Mouse (Mus musculus): ENCODE measurements around the gene Shcbp1l. TPM values are rescaled to one million over a fixed set of nuclear protein-coding genes. Genes with fewer than 3 reads are reported as not detected.

Shcbp1l gene
- total and polyA plus RNA-seq, 2 experiments from 2014 or later: 0.93 to 1.2 TPM

DNA sequence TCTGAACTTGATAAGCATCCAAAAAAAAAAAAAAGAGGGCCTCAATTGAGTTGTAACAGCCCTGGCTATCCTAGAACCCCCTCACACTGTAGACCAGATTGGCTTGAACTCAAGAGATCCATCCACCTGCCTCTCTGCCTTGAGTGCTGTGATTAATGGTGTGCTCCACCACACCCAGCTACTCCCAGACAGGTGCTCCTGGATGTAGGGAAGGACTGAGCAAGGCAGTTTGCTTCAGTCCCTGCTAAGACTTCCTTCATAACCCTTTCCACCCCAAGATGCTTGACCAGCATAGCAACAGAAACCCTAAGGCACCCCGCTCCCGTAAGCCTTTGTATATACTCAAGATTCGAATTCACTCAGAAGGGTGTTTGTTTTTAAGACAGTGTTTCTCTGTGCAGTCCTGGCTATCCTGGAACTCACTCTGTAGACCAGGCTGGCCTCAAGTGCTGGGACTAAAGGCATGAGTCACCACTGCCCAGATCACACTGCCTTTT lies 28.2 kb downstream of the Shcbp1l start:
- no peaks in the 10 kb centered on the region for H3K4me1 ChIP-seq (ENCODE audit: insufficient read depth, low read length)
- H3K36me3 ChIP-seq (ENCODE audit: insufficient read depth, low read length): peaks cover 18% of the 10 kb centered on the region
- ATAC-seq (ENCODE audit: low FRiP score): no peak
- 84% methylated on average over 3 of the region's 3 CpGs for WGBS
- H3K4me2 ChIP-seq (ENCODE audit: low read depth, low read length, poor library complexity, severe bottlenecking): no peak overlapping the region
- TF ChIP-seq CTCF (IDR thresholded peaks at IDR 0.05): no peak
- H3K4me3 ChIP-seq (ENCODE audit: low read depth, low read length): no peak overlapping the region
- H3K9ac ChIP-seq (replicated peaks; ENCODE audit: low read length, poor library complexity, severe bottlenecking): no peak overlapping the region
- DNase-seq (ENCODE audit: low spot score): no peak
- no peaks in the 10 kb centered on the region for H3K27me3 ChIP-seq (ENCODE audit: insufficient read depth, low read length)
- no peak overlapping the region for H3K27ac ChIP-seq (ENCODE audit: low read depth, low read length)
- H3K9me3 ChIP-seq (ENCODE audit: low read length): no peaks in the 10 kb centered on the region

DNA sequence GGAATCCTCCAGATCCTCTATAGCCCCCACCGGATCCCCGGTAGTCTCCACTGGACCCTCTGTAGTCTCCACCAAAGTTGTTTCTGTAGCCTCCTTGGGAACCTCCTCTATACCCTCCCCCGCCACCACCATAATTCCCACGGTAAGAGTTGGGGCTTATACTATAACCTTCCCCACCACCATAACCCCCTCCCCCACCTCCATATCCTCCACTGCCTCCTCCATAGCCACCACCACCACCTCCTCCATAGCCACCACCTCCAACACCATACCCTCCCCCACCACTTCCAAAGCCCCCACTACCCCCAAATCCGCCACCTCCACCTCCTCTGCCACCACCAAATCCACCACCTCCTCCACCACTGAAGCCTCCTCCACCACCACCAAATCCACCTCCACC lies 31.2 kb downstream of the Shcbp1l start:
- Histone ChIP-seq H3K4me3 (ENCODE audit: low read depth, low read length) (no peak overlapping the region), H3K4me1 (ENCODE audit: insufficient read depth, low read length) (no peaks in the 10 kb centered on the region), H3K27me3 (ENCODE audit: insufficient read depth, low read length) (no peaks in the 10 kb centered on the region), H3K4me2 (ENCODE audit: low read depth, low read length, poor library complexity, severe bottlenecking) (no peak overlapping the region), H3K36me3 (ENCODE audit: insufficient read depth, low read length) (peaks cover 36% of the 10 kb centered on the region), H3K27ac (ENCODE audit: low read depth, low read length) (no peak overlapping the region), H3K9me3 (ENCODE audit: low read length) (no peaks in the 10 kb centered on the region), H3K9ac (replicated peaks; ENCODE audit: low read length, poor library complexity, severe bottlenecking) (no peak overlapping the region)
- WGBS: 90% methylated on average over 5 of the region's 5 CpGs
- no peak for TF ChIP-seq CTCF (IDR thresholded peaks at IDR 0.05)
- DNase-seq (ENCODE audit: low spot score) (no peak), ATAC-seq (ENCODE audit: low FRiP score) (no peak)

DNA sequence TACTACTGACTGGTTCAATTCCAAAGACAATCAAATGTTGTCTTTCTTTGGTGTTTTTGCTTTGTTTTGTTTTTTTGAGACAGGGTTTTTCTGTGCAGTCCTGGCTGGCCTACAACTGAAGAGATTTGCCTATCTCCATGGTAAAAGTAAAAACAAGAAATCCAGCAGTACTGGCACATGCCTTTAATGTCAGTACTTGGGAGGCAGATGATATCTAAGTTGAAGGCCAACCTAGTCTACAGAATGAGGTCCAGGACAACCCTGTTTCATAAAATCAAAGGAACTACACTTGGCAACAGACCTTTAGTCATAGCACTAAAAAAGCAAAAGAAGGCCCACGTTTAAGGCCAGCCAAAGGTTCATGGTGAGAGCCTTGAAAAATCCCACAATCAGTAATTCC lies 36.8 kb downstream of the Shcbp1l start:
- H3K4me3 ChIP-seq (ENCODE audit: low read depth, low read length): no peak overlapping the region
- ATAC-seq (ENCODE audit: low FRiP score) (no peak), DNase-seq (ENCODE audit: low spot score) (no peak)
- no peak overlapping the region for H3K27ac ChIP-seq (ENCODE audit: low read depth, low read length)
- H3K4me1 ChIP-seq (ENCODE audit: insufficient read depth, low read length): no peaks in the 10 kb centered on the region
- no peak overlapping the region for H3K9ac ChIP-seq (replicated peaks; ENCODE audit: low read length, poor library complexity, severe bottlenecking)
- WGBS: 94% methylated on average over 1 of the region's 1 CpGs
- no peak overlapping the region for H3K4me2 ChIP-seq (ENCODE audit: low read depth, low read length, poor library complexity, severe bottlenecking)
- H3K9me3 ChIP-seq (ENCODE audit: low read length): no peaks in the 10 kb centered on the region
- H3K27me3 ChIP-seq (ENCODE audit: insufficient read depth, low read length): no peaks in the 10 kb centered on the region
- no peak for TF ChIP-seq CTCF (IDR thresholded peaks at IDR 0.05)
- H3K36me3 ChIP-seq (ENCODE audit: insufficient read depth, low read length): peaks cover 54% of the 10 kb centered on the region

DNA sequence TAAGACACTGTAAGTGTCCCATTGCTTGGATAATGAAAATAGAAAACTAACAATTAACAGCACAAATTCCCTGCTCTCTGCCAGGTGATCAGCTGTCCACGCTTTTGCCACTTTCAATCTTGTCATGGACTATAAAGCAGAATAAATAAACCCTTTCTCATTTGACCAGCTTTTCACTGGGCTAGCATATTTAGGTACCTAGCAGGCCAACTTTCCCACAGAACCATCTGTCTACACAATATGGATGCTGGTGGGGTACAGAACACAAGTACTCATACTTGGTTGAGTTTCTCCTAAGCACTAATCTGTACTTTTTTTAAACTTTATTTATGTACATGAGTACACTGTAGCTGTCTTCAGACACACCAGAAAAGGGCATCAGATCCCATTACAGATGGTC lies 54.3 kb downstream of the Shcbp1l start:
- WGBS: 91% methylated on average over 1 of the region's 1 CpGs
- DNase-seq (ENCODE audit: low spot score) (no peak), ATAC-seq (ENCODE audit: low FRiP score) (no peak)
- no peak for TF ChIP-seq CTCF (IDR thresholded peaks at IDR 0.05)
- Histone ChIP-seq H3K27me3 (ENCODE audit: insufficient read depth, low read length) (no peaks in the 10 kb centered on the region), H3K36me3 (ENCODE audit: insufficient read depth, low read length) (peaks cover 40% of the 10 kb centered on the region; the same call in 1 of the 2 replicates), H3K9ac (replicated peaks; ENCODE audit: low read length, poor library complexity, severe bottlenecking) (no peak overlapping the region), H3K9me3 (ENCODE audit: low read length) (no peaks in the 10 kb centered on the region), H3K27ac (ENCODE audit: low read depth, low read length) (no peak overlapping the region), H3K4me2 (ENCODE audit: low read depth, low read length, poor library complexity, severe bottlenecking) (no peak overlapping the region), H3K4me1 (ENCODE audit: insufficient read depth, low read length) (no peaks in the 10 kb centered on the region), H3K4me3 (ENCODE audit: low read depth, low read length) (no peak overlapping the region)

DNA sequence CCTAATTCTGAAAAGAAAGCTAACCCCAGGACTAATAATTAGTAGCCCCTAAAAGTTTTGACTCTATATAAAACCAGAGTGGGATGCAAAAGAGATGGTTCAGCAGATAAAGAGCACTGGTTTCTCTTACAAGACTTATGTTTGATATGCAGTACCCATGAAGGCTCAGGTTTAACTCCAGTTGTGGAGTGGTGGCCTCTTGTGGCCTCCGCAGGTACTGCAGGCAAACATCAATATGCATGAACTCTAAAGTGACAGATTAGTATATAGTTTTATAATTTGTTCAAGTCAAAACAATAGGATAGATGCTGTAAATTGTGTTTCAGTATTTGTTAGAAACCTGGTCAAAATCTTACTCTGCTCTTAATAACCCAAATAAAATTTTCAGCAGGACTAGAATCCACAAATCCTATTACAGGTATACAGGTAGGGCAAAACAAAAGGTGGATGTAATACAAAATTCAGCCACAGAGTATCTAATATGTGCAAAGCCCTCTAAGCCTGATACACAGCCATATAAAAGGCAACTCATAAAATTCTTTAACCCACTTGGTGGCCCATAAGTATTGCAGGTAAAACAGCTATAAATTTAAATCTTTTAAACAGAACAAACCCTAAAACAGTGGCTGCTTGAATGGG lies 55.5 kb downstream of the Shcbp1l start:
- Histone ChIP-seq H3K36me3 (ENCODE audit: insufficient read depth, low read length) (peaks cover 31% of the 10 kb centered on the region; the same call in 1 of the 2 replicates), H3K27me3 (ENCODE audit: insufficient read depth, low read length) (no peaks in the 10 kb centered on the region), H3K4me1 (ENCODE audit: insufficient read depth, low read length) (peaks cover 5% of the 10 kb centered on the region; the same call in 1 of the 2 replicates), H3K9me3 (ENCODE audit: low read length) (no peaks in the 10 kb centered on the region), H3K9ac (replicated peaks; ENCODE audit: low read length, poor library complexity, severe bottlenecking) (no peak overlapping the region), H3K4me3 (ENCODE audit: low read depth, low read length) (no peak overlapping the region), H3K27ac (ENCODE audit: low read depth, low read length) (no peak overlapping the region), H3K4me2 (ENCODE audit: low read depth, low read length, poor library complexity, severe bottlenecking) (no peak overlapping the region)
- WGBS: 39% methylated on average over 1 of the region's 1 CpGs
- peak; percentile 88 for TF ChIP-seq CTCF (IDR thresholded peaks at IDR 0.05)
- DNase-seq (ENCODE audit: low spot score): peak; percentile 66
- no peak for ATAC-seq (ENCODE audit: low FRiP score)

DNA sequence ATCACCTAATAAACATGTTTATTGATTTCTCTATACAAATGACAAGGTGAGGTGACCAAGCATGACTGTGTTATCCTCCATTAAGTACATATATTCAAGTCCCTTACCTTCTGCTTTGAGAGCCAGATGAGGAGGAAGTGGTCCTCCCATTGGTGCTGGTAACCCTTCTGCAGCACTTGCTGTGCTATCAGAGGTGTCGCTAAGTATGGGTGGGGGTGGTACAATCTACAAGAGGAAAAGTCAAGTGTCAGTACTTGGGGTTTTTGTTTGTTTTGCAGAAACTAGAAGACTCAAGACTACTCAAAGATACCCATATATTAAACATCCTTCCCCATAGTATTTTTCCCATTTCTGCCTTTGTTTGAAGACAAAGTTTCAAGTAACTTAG lies 56.1 kb downstream of the Shcbp1l start:
- ATAC-seq (ENCODE audit: low FRiP score) (no peak), DNase-seq (ENCODE audit: low spot score) (no peak)
- Histone ChIP-seq H3K36me3 (ENCODE audit: insufficient read depth, low read length) (peaks cover 29% of the 10 kb centered on the region; the same call in 1 of the 2 replicates), H3K4me2 (ENCODE audit: low read depth, low read length, poor library complexity, severe bottlenecking) (no peak overlapping the region), H3K9ac (replicated peaks; ENCODE audit: low read length, poor library complexity, severe bottlenecking) (no peak overlapping the region), H3K4me3 (ENCODE audit: low read depth, low read length) (no peak overlapping the region), H3K9me3 (ENCODE audit: low read length) (no peaks in the 10 kb centered on the region), H3K27me3 (ENCODE audit: insufficient read depth, low read length) (no peaks in the 10 kb centered on the region), H3K27ac (ENCODE audit: low read depth, low read length) (no peak overlapping the region), H3K4me1 (ENCODE audit: insufficient read depth, low read length) (peaks cover 6% of the 10 kb centered on the region; the same call in 1 of the 2 replicates)
- 89% methylated on average over 1 of the region's 1 CpGs for WGBS
- TF ChIP-seq CTCF (IDR thresholded peaks at IDR 0.05): no peak
